Mouse (Mus musculus) frontal cortex, postnatal 14 days (tissue): ENCODE results near the gene Stt3b.

Experiments
- DNase-seq, 2 experiments: peaks; one replicate each; pipeline ENCODE4 v3.0.0; 2022; ENCODE audit warnings: low spot score in 2 of 2

Gene Stt3b

GRCm38 (mm10) chr9:115271556-115271955, 38.7 kb downstream of the Stt3b start:
- no peak for DNase-seq

- DNase-seq: no peak
Observed at GRCm38 (mm10) chr9:115261896-115262295, 48.3 kb downstream of the Stt3b start.

GRCm38 (mm10) chr9:115261456-115261855, 48.8 kb downstream of the Stt3b start:
- no peak for DNase-seq

DNA sequence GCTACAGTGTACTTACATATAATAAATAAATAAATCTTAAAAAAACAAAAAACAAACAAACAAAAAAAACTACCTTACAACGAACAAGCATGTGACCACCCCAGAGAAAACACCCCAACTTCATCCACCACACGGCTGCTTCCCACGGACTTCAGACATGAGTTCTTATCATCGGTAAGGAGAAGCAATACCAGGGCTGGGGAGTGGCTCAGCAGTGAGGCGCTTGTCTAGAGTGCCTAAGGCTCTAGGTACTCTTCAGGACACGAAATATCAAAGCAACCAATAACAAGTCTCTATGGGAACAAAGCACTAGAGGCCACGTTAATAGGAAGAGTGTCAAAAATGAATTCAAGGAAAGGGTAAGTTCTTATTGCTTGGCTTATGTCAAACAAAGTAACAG, 49.8 kb downstream of the Stt3b start:
- no peak for DNase-seq

DNA sequence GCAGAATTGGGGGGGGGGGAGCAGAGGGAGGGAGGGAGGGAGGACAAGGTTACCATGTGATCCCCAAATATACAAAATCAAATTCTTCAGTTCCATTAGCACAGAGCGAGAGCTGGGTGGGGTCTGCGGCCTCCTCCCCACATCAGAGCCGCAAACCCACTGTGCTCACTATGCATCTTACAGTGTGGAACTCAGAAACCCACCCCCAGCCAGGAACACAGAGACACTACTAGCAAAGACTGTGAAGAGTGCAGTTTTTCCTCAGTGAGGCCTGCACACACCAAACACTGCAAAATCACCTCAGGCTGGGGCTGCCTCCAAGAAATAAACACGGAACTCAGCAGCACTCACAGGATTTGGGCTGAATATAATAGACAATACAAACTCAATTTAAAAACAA, 50.4 kb downstream of the Stt3b start:
- no peak for DNase-seq

DNA sequence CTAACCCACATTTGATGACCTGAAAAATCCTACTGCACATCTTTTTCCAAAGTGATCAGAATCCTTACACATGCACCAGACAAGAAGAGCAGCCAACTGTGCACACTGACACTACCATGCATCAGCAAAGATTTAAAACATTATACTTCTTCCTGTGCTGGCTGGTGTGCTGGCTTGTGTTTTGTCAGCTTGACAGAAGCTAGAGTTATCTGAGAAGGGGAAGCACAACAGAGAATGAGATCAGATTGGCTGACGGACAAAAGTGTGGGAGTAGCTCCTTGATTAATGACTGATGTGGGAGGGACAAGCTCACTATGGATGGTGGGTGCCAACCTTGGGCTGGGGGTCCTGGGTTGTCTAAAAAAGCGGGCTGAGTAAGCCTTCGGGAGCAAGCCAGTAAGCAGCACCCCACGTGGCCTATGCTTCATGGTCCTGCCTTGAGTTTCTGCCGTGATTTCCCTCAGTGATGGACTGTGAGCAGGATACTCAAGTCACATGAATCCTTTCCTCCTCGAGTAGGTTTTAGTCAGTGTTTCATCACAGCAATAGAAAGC, 52.4 kb downstream of the Stt3b start:
- DNase-seq: no peak

DNA sequence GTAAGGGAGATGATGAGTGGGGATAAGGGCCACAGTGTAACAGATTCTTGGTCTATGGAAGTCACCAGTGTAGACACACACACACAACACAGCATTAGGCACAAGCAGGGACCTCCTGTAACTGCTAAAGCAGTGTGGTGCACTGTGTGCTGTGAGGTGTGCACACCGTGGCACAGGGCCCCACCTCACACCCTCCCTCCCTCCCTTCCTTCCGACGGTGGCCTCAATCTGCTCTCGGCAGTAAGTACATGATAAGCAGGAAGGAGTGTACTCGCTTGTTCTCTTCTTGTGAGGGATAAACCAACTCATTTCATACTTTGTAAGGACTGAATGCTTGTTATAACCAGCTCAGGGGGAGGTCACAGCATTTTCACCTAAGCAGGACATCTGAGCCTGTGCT, 61.1 kb downstream of the Stt3b start:
- DNase-seq: no peak

- DNase-seq: no peak
Observed at GRCm38 (mm10) chr9:115245092-115245491, 65.1 kb downstream of the Stt3b start.

GRCm38 (mm10) chr9:115243630-115244029, 66.6 kb downstream of the Stt3b start:
- DNase-seq: no peak

DNA sequence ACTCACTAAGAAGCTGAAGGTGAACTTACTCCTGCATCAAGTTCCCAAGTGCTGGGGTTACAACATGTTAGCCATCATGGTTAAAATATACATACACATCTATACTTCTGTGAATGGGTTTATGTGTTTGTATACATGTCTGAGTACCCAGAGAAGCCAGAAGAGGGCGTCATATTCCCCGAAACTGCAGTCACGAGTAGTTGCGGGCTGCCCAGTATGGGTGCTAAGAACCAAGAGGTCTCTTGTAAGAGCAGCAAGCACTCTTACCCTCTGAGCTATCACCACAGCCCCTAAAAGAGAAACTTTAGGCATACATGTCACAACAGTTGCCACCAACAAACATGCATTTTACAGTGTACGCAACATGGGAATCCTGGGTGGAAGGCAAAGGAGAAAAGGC, 70.4 kb downstream of the Stt3b start:
- no peak for DNase-seq

GRCm38 (mm10) chr9:115237943-115238342, 72.3 kb downstream of the Stt3b start:
- DNase-seq: no peak

DNA sequence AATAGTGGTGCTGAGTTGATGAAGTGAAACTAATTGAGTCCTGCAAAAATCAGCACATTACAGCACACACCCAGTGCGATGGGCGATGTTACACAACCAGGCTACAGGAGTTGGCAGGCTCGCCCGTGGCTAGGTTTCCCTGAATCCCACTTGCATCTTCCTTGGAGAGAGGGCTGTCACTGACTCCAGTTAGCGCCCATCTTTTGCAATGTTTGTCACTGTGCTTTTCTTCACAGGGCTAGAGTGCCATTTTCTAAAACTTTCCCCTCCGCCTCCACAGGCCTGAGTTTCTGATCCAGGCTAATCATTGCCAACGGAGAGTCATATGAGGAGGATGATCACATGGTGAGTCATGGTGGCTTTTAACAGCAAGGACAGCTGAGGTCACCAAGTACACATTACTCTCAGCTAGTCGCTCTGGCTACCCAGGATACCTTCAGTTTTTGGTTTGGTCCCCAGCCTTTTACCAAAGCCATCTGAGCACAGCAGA, 73.8 kb downstream of the Stt3b start:
- no peak for DNase-seq

DNA sequence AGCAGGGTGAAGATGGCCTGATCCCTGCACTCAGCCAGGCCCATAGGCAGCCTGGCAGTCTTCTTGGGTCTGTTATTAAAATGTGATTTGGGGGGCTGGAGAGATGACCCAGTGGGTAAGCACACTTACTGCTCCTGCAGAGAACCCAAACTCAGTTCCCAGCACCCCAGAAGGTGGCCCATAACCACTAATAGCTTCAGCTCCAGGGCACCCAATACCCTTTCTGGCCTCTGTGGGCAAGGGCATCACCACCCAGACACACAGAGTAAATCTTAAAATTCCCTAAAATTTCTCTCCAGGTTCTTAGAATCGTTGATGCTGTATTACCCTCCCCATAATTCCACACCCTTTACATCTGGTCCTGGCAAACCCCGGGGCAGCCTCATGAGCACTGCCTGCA, 75.7 kb downstream of the Stt3b start:
- DNase-seq: no peak

DNA sequence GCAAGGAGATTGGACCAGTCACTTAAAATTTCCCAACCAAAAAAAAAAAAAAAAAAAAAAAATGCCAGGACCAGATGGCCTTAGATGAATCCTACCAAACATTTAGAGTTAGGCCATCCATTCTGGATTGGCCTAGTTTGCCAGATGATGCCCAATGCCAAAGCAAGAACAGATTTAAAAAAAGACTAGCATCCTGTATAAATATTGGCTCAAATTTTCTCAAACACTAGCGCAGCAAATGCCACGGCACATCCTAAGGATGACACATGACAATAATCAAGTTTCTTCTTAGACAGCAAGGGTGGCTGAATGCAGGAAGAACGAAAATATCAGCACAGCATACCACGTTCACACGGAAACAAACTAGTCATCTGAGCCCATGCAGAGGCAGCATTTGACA, 76.5 kb downstream of the Stt3b start:
- no peak for DNase-seq

DNA sequence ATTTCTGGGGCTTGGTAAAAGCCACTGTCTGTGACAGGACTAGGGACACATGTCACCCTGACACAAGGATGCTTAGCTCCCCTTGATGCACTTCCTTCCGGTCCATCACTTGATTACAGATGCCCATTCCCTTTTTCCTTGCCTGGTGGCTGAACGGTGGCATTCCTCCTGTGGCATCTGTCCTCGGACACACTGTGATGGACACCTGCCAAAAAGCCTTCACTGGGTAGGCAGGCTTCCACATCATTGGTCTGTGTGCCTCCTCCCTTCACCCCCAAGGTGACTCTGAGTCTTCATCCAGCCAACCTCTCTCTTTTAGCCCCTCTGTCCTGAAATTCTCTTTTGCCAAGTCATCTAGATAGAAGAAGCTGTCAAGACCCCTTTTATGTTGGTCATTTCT, 78.7 kb downstream of the Stt3b start:
- DNase-seq: no peak

- DNase-seq: no peak
Observed at GRCm38 (mm10) chr9:115230141-115230540, 80.1 kb downstream of the Stt3b start.

DNA sequence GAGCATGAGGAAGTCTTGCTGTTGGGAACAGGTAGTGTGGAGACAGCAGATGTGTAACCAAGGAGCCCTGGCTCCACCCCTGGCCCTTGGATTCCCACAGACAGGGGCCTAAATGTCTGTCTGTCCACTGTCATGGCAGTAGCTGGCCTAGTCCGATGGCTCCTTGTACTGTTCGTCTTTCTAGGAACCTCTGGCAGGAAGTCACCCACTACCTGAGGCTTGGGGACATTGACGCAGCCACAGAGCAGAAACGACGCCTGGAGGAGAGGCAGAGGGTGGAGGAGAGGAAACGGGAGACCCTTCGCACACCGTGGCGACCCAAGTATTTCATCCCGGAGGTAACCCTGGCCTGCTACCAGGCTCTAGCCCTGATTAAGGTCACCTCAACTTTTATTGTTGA, 80.5 kb downstream of the Stt3b start:
- DNase-seq: no peak

DNA sequence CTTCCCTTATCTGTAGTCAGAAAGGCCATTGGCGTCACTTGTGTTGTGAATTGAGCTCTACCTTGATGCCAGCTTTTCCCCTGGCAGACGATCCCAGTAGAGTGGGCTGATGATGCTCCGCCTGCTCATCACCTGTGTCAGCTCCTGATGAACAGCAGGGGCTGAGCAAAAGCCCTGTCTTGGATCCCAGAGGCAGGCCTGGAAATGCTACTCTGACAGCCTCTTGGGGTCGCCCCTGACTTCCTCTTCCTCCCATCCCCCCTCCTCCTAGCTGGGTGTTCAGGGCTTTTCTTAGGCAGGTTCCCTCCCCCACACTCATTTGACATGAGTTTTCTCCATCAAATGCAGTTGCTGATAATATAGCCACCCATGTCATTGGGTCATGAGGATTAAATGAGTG, 81.1 kb downstream of the Stt3b start:
- DNase-seq: no peak

- DNase-seq: no peak
Observed at GRCm38 (mm10) chr9:115224744-115225354, 85.4 kb downstream of the Stt3b start.

DNA sequence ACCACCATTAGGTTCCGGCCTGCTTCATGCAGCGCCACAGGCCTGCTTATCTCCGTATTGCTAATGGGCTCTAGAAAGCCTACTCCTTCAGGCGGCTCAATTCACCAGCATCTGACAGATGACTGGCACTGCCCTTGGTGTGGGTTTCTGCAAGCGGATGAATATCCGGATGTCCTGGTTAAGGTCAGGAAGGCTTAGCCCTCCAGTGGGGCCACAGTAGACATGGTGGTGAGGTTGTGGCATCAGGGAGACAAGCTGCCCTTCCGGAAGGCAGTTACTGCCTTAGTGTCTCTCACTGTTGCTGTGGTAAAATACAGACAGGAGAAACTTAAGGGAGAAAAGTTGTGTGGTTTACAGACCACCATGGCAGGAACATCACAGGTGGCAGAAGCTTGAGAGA, 89.0 kb downstream of the Stt3b start:
- DNase-seq: no peak

GRCm38 (mm10) chr9:115220466-115220865, 89.8 kb downstream of the Stt3b start:
- no peak for DNase-seq

DNA sequence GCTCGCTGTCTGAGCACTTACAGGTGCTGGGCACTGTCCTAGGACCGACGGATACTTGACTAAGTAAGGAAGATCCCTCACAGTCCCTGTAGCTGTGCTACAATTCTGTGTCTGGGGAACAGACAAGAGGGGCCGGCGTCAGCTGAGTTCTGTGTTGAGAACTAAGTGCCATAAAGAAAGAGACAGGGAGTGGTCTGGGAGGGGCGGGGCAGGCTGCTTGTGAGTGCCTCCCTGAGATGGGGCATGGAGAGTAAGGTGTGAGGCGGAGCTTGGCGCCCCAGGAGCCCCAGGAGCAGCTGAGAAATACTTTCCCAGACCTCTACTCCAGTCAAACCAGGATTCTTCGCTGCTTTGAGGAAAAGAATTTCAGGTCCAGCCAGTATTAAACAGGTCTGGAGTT, 92.2 kb downstream of the Stt3b start:
- DNase-seq: no peak

- no peak for DNase-seq
Observed at GRCm38 (mm10) chr9:115215830-115216701, 94.2 kb downstream of the Stt3b start.
